In the genomic region with DNA sequence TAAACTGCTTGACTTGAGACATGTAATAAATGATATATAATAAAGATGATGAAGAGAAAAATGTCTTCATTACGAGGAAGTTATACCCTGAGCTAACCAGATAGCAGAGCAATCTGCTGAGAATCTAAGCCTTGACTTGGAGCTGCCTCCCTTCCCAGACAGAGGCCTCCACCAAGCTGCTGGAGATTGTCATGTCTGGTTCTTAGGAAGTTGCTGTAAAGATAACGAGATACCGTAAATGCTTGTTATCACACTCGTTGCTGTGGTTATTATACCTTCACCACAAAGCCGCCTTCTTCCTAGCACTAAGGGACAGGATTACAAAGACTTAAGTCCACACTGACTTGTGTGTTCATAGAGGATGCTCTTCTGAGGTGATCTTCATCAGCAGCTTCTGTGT, we compare ENCODE assay signal across 26 mouse cellular contexts.
"Had no signal": no experiment of that assay in that cellular context is flagged by ENCODE, and none has a peak within 500 bp of the region (broad histone marks: within the 10 kb centered on the region; RNA-seq: fewer than 3 reads in every experiment).

No protein-coding gene starts in this region.

- H3K36me3 ChIP-seq: intestine, embryonic 15.5 days had no signal

- H3K9ac ChIP-seq: heart, embryonic 12.5 days; hindbrain, embryonic 12.5 days; hindbrain, embryonic 14.5 days; intestine, embryonic 15.5 days; limb, embryonic 13.5 days; limb, embryonic 15.5 days; liver, embryonic 12.5 days; liver, embryonic 14.5 days had no signal

- H3K4me3 ChIP-seq: heart, adult 2 months; heart, embryonic 10.5 days; heart, embryonic 12.5 days; hindbrain, embryonic 10.5 days; hindbrain, embryonic 12.5 days; intestine, embryonic 15.5 days; layer of hippocampus, adult 2 months; limb, embryonic 13.5 days; limb, embryonic 15.5 days; liver, embryonic 12.5 days had no signal

- H3K27ac ChIP-seq: heart, adult 2 months; heart, embryonic 10.5 days; hindbrain, embryonic 10.5 days; hindbrain, embryonic 12.5 days; hindbrain, embryonic 14.5 days; intestine, embryonic 15.5 days; layer of hippocampus, adult 2 months; limb, embryonic 13.5 days; limb, embryonic 15.5 days; liver, embryonic 12.5 days; liver, embryonic 14.5 days had no signal

- DNase-seq: gastrocnemius, postnatal 14 days; gastrocnemius, postnatal 36 days; heart, adult 11 months; heart, adult 2 months; heart, postnatal 10 days; heart, postnatal 4 days; kidney, adult 18-20 months; kidney, adult 8-10 months; kidney, postnatal 10 days; kidney, postnatal 25 days; kidney, postnatal 4 days; left cerebral cortex, postnatal 4 days had no signal

- H3K9me3 ChIP-seq: heart, embryonic 10.5 days; heart, embryonic 12.5 days; hindbrain, embryonic 10.5 days; hindbrain, embryonic 12.5 days; intestine, embryonic 15.5 days; limb, embryonic 13.5 days; limb, embryonic 15.5 days; liver, embryonic 12.5 days had no signal

- H3K4me1 ChIP-seq: heart, embryonic 10.5 days; heart, embryonic 12.5 days; hindbrain, embryonic 10.5 days; hindbrain, embryonic 12.5 days; intestine, embryonic 15.5 days; limb, embryonic 13.5 days; limb, embryonic 15.5 days; liver, embryonic 12.5 days had no signal

- H3K27me3 ChIP-seq: heart, embryonic 12.5 days; hindbrain, embryonic 12.5 days; intestine, embryonic 15.5 days; limb, embryonic 13.5 days; limb, embryonic 15.5 days; liver, embryonic 12.5 days had no signal

- ATAC-seq: hindbrain, embryonic 16.5 days; inflammation-experienced regulatory T-cells, adult 6 months; intestine, embryonic 15.5 days; intestine, postnatal 0 days; liver, embryonic 12.5 days had no signal
